Mouse (Mus musculus) E14TG2a.4 (cell line): ENCODE results near the gene Mast2.

Experiments used
- H3K27me3 ChIP-seq: 2 replicates; pipeline ENCODE4 v1.6.1; 2014; ENCODE audit warnings: low read length, control low read depth; ENCODE audit not compliant: insufficient read depth
- H3K36me3 ChIP-seq: 2 replicates; pipeline ENCODE4 v1.6.1; 2014; ENCODE audit warnings: low read length, control low read depth; ENCODE audit not compliant: insufficient read depth
- H3K4me1 ChIP-seq: replicated peaks from 2 replicates; pipeline ENCODE4 v1.6.1; 2014; ENCODE audit warnings: low read depth, low read length, control low read depth
- H3K4me3 ChIP-seq: replicated peaks from 2 replicates; pipeline ENCODE4 v1.5.1; 2014; ENCODE audit warnings: mild to moderate bottlenecking, low read length
- H3K9me3 ChIP-seq: 2 replicates; pipeline ENCODE4 v1.6.1; 2014; ENCODE audit warnings: low read length, control low read depth
- CTCF ChIP-seq: conservative IDR thresholded peaks from 2 replicates; pipeline ENCODE4 v1.5.1; 2014; ENCODE audit warnings: low read length
- NANOG ChIP-seq: IDR thresholded peaks from 2 replicates; pipeline ENCODE4 v1.6.1; 2014; ENCODE audit warnings: borderline replicate concordance, low read length, mixed read lengths
- POU5F1 ChIP-seq: IDR thresholded peaks from 2 replicates; pipeline ENCODE4 v1.6.1; 2014; ENCODE audit warnings: low read length, borderline replicate concordance

Mast2 gene

DNA sequence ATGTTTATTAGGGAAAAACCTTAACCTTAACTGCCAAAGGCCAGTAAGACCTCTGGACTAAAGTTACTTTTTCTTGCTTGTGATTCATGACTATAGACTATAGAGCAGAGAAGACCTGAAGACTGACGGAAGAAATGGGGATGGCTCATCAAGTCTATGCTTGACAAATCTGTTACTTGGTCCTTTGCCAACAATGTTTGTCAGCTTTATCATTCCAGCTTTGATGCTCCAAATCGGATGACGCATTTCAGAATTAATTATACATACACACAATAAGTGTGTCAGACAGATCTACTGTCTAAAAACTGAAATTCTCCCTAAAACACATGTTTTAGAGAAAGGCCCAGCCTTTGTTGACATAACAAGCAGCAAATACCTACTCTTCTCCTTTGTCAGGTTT is 134.7 kb downstream of the Mast2 start:
- Histone ChIP-seq H3K27me3 (no peaks in the 10 kb centered on the region), H3K4me3 (no peak overlapping the region), H3K4me1 (no peaks in the 10 kb centered on the region), H3K9me3 (no peaks in the 10 kb centered on the region), H3K36me3 (peaks cover 48% of the 10 kb centered on the region)
- TF ChIP-seq NANOG: no peak
- TF ChIP-seq CTCF: no peak
- TF ChIP-seq POU5F1: no peak

DNA sequence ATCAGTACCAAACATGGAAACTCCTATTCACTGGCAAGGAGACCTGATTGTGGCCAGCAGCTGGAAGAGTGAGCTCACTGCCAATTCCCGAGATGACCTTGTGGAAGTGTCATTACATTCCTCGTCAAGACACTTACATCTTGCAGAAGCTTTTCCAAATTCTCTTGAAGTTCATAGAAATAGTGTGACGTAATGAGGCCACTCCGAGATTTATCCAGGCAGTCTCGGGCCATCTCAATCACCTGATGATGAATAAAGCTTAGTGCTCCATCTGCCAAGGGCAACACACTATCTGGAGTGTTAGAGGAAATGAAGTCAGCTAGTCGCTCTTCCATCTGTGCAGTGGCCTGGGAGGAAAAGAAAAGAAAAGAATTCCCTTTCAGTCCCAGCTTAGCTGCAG is 141.9 kb downstream of the Mast2 start:
- Histone ChIP-seq H3K4me1 (no peaks in the 10 kb centered on the region), H3K36me3 (peaks cover 79% of the 10 kb centered on the region), H3K27me3 (no peaks in the 10 kb centered on the region), H3K4me3 (no peak overlapping the region), H3K9me3 (no peaks in the 10 kb centered on the region)
- TF ChIP-seq NANOG (no peak), POU5F1 (no peak), CTCF (no peak)

DNA sequence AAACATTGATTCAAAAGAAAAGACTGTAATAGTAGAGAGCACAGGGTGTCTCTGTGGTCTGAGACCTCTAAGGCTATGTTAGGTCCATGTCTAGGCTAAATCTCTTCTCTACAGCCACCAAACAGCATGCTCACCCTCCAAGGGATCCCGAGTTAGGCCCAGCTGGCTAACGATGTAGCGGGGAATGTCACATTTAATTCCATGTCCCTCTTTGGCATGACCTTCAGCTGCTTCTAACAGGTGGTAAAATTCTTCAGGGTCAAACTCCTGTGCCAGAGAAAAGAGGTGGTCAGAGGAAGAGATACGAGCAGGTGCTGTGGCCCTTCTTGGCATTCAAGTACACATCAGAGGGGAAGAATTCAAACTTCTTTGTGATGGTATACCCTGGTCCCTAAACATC is 146.4 kb downstream of the Mast2 start:
- no peak overlapping the region for H3K4me3 ChIP-seq
- H3K27me3 ChIP-seq: no peaks in the 10 kb centered on the region
- no peak for TF ChIP-seq CTCF
- no peak for TF ChIP-seq POU5F1
- no peak for TF ChIP-seq NANOG

DNA sequence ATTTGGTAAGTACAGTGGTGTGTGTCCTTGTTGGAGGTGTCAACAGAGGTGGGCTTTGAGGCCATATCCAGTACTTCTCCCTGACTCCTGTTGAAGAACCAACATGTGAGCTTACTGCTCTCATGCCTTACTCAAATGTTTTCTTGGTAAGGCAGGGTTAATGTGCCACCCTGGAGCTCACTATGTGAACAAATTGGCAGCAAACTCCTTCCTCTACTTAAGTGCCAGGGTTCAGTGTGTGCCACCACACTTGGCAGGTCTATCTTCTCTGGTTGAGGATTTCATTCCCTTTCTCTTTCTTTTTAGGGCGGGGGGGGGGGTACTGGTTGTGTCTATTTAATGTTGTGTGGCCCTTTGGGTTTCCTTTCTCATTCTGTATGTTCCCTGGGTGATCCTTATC is 159.4 kb downstream of the Mast2 start:
- TF ChIP-seq CTCF (no peak), NANOG (no peak), POU5F1 (no peak)
- H3K9me3 ChIP-seq: no peaks in the 10 kb centered on the region
- peaks cover 34% of the 10 kb centered on the region for H3K36me3 ChIP-seq
- H3K4me3 ChIP-seq: no peak overlapping the region
- H3K27me3 ChIP-seq: no peaks in the 10 kb centered on the region
- peaks cover 11% of the 10 kb centered on the region for H3K4me1 ChIP-seq

More for the DNA sequence above, 146.4 kb downstream of the Mast2 start:
- H3K36me3 ChIP-seq: peaks cover 95% of the 10 kb centered on the region
- no peaks in the 10 kb centered on the region for H3K4me1 ChIP-seq
- H3K9me3 ChIP-seq: no peaks in the 10 kb centered on the region

DNA sequence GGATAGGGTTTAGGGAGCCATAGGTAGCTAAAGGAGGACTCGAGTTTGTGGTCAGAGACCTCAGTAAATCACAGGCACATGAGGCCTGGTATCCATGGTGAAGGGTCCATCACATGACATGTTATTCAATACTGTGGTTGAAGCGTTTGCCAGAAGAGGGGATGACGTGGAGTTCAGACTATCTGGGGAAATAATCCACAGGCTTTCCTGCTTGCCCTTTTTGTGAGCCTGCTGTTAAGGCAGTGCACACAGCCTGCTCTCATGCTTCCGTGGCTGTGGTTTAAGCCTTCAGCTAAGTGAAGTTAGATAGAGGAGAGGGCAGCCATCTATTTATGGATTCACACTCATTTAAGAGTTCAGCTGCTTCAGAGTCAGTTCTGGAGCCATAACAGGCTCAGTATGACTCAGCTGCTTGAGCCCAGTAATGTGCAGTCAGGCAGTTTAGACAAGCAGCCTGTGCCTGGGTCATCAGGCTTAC is 163.1 kb downstream of the Mast2 start:
- no peaks in the 10 kb centered on the region for H3K9me3 ChIP-seq
- no peak overlapping the region for H3K4me3 ChIP-seq
- H3K4me1 ChIP-seq: no peaks in the 10 kb centered on the region
- no peak for TF ChIP-seq NANOG
- no peak for TF ChIP-seq POU5F1
- no peak for TF ChIP-seq CTCF
- no peaks in the 10 kb centered on the region for H3K36me3 ChIP-seq
- no peaks in the 10 kb centered on the region for H3K27me3 ChIP-seq

DNA sequence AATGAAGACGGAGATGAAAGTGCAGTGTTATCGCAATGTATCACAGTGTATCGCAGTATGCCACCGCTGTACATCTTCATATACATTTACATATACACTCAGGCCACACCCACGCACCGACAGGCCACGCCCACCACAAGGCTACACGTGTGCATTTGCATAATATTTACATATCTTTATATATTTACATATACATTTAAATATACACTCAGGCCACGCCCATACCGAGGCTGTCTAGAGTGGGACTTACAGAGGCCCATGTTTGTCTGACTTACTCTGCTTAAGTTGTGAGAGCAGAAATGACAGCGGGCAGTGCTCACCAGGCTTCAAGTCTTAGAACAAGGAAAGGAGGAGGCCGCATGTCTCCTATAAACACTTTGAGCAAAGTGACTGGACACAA is 170.7 kb downstream of the Mast2 start:
- Histone ChIP-seq H3K27me3 (no peaks in the 10 kb centered on the region), H3K4me3 (no peak overlapping the region), H3K4me1 (no peaks in the 10 kb centered on the region), H3K9me3 (no peaks in the 10 kb centered on the region), H3K36me3 (no peaks in the 10 kb centered on the region)
- TF ChIP-seq NANOG (no peak), POU5F1 (no peak), CTCF (no peak)

DNA sequence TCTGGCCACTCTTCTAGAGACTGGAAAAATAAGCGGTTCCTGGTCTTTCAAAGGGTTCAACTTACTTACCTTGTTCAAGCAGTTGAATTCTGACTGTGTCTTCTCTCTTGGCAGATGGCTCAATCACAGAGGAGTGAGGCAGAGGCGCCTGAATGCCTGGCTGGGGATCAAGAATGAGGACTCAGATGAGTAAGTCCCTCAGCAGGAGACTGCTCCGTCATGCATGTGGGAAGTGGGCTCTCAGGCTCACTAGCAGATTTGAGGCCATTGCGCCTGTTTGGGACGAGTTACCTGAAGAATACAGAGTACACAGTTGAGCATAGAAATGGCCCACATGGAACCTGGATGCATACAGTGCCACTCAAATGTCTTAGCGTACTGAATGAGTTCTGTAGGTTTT is 172.4 kb downstream of the Mast2 start:
- TF ChIP-seq POU5F1 (no peak), CTCF (no peak), NANOG (no peak)
- H3K9me3 ChIP-seq: no peaks in the 10 kb centered on the region
- H3K4me1 ChIP-seq: no peaks in the 10 kb centered on the region
- no peaks in the 10 kb centered on the region for H3K27me3 ChIP-seq
- H3K36me3 ChIP-seq: no peaks in the 10 kb centered on the region
- H3K4me3 ChIP-seq: no peak overlapping the region

DNA sequence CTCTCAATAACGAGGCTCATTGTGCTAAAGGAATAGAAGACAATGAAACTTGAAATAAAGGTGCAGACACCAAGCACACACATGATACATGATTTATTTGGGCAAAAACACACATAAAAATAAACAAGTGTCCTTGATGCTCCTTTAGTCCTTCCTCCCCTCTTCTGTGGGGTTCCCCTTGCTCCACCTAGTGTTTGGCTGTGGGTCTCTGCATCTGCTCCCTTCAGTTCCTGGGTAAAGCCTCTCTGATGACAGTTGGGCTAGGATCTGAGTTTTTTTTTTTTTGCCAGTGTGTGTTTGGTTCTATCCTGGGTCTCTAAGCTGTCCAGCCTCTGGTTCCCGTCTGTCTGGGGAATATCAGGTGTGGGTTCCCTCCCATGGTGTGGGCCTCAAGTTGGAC is 181.8 kb downstream of the Mast2 start:
- no peaks in the 10 kb centered on the region for H3K4me1 ChIP-seq
- no peaks in the 10 kb centered on the region for H3K9me3 ChIP-seq
- H3K27me3 ChIP-seq: no peaks in the 10 kb centered on the region
- H3K36me3 ChIP-seq: no peaks in the 10 kb centered on the region
- H3K4me3 ChIP-seq: no peak overlapping the region
- TF ChIP-seq NANOG (no peak), CTCF (peak; percentile 16; the same call in 1 of the 2 replicates)

DNA sequence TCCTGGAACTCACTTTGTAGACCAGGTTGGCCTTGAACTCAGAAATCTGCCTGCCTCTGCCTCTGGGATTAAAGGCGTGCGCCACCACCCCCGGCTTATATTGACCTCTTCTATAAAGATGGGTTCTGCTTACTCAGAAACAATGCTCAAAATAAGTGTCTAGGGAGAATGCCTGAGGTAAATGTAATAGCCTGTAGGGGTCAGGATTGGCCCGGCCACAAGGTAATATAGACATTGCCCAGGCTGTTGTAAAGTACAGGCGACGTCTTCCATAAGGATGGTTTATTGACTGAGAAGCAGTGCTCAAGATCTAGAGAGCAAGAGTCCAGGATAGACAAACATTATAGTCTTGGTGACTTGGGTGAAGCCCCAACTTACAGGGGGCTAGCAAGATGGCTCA is 195.8 kb downstream of the Mast2 start:
- Histone ChIP-seq H3K4me1 (no peaks in the 10 kb centered on the region), H3K9me3 (no peaks in the 10 kb centered on the region), H3K4me3 (no peak overlapping the region), H3K27me3 (no peaks in the 10 kb centered on the region), H3K36me3 (no peaks in the 10 kb centered on the region)
- TF ChIP-seq POU5F1 (no peak), CTCF (no peak), NANOG (no peak)
